Mouse (Mus musculus) forebrain, embryonic 10.5 days (tissue): ENCODE measurements around the gene Prom2. TPM values are rescaled to one million over a fixed set of nuclear protein-coding genes. Genes with fewer than 3 reads are reported as not detected.

Experiments used
- DNase-seq: peaks from one replicate; pipeline ENCODE4 v3.0.0-alpha.2; 2017; ENCODE audit warnings: low spot score; ENCODE audit errors: extremely low spot score
- H3K27ac ChIP-seq: fragments of 300-500 bp; sonication (generic); 2 replicates; pipeline ENCODE4 v1.5.1; 2016; ENCODE audit warnings: mild to moderate bottlenecking
- H3K27me3 ChIP-seq: fragments of 300-500 bp; sonication (generic); 2 replicates; pipeline ENCODE4 v1.6.1; 2016; ENCODE audit warnings: mild to moderate bottlenecking; ENCODE audit not compliant: poor library complexity, severe bottlenecking
- H3K36me3 ChIP-seq: fragments of 300-500 bp; sonication (generic); replicated peaks from 2 replicates; pipeline ENCODE4 v1.6.1; 2016; ENCODE audit warnings: mild to moderate bottlenecking, moderate library complexity
- H3K4me1 ChIP-seq: fragments of 300-500 bp; sonication (generic); 2 replicates; pipeline ENCODE4 v1.6.1; 2016
- H3K4me3 ChIP-seq: fragments of 300-500 bp; sonication (generic); 2 replicates; pipeline ENCODE4 v1.5.1; 2016; ENCODE audit warnings: mild to moderate bottlenecking, moderate library complexity
- H3K9me3 ChIP-seq: fragments of 300-500 bp; sonication (generic); 2 replicates; pipeline ENCODE4 v1.6.1; 2016; ENCODE audit warnings: mild to moderate bottlenecking, moderate library complexity
- WGBS: fragments of 180-500 bp; shearing (Covaris S2); methylation state at CpG from one replicate; pipeline ENCODE4 v1.1.7; 2016; 5-methylcytosine and 5-hydroxymethylcytosine counted together
- polyA plus RNA-seq: library from polyadenylated mRNA; unstranded; fragments of >200 nt; fragmentation: Nextera tagmentation; extraction: Ambion mirVana; gene quantifications from 2 replicates; pipeline ENCODE4 v1.2.1, GENCODE M21; 2016

The Prom2 gene
- polyA plus RNA-seq, 1 experiment from 2014 or later: 1.0 TPM

GRCm38 (mm10) chr2:127548342-127549074 lies 7.2 kb upstream of the Prom2 start:
- no peak overlapping the region for H3K27ac ChIP-seq

DNA sequence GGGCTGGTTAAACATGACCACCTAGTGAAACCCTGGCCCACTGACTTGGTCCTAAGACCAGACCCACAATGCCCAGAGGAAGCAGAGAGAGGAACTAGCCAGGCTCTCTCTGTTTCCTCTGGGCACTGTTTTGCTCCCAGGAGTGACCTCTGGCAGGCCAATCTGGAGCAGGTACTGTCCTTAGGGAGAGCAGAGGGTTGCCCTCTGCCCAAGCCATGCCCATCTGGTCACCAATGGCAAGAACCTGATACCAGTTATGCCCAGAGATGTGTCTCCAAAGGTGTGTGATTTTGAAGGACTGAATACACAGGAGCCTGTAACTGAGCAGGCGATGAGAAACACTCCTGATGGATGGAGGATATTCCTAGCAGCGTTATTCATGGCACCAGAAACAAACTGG lies 430 bp upstream of the Prom2 start:
- DNase-seq: no peak
- no peaks in the 10 kb centered on the region for H3K36me3 ChIP-seq
- H3K4me3 ChIP-seq: no peak overlapping the region
- 89% methylated on average over 2 of the region's 2 CpGs for WGBS
- peaks cover 14% of the 10 kb centered on the region for H3K4me1 ChIP-seq
- no peak overlapping the region for H3K27ac ChIP-seq
- H3K9me3 ChIP-seq: no peaks in the 10 kb centered on the region
- H3K27me3 ChIP-seq: peaks cover 65% of the 10 kb centered on the region

More at GRCm38 (mm10) chr2:127548342-127549074, 7.2 kb upstream of the Prom2 start:
- Histone ChIP-seq H3K36me3 (no peaks in the 10 kb centered on the region), H3K9me3 (no peaks in the 10 kb centered on the region), H3K4me1 (peaks cover 3% of the 10 kb centered on the region; the same call in 1 of the 2 replicates), H3K4me3 (no peak overlapping the region), H3K27me3 (peaks cover 2% of the 10 kb centered on the region)
- no peak for DNase-seq
- 76% methylated on average over 5 of the region's 5 CpGs for WGBS

- no peak for DNase-seq
- Histone ChIP-seq H3K27ac (no peak overlapping the region), H3K9me3 (no peaks in the 10 kb centered on the region), H3K36me3 (no peaks in the 10 kb centered on the region), H3K27me3 (peaks cover 69% of the 10 kb centered on the region), H3K4me3 (no peak overlapping the region), H3K4me1 (peaks cover 14% of the 10 kb centered on the region)
- 29% methylated on average over 4 of the region's 4 CpGs for WGBS
These were observed 1.8 kb downstream of the Prom2 start for GRCm38 (mm10) chr2:127539494-127539893.

GRCm38 (mm10) chr2:127537548-127537947 lies 3.7 kb downstream of the Prom2 start:
- H3K36me3 ChIP-seq: no peaks in the 10 kb centered on the region
- H3K4me3 ChIP-seq: no peak overlapping the region
- no peak overlapping the region for H3K27ac ChIP-seq
- H3K9me3 ChIP-seq: no peaks in the 10 kb centered on the region
- WGBS: 62% methylated on average over 3 of the region's 3 CpGs
- peaks cover 57% of the 10 kb centered on the region for H3K27me3 ChIP-seq
- peaks cover 14% of the 10 kb centered on the region for H3K4me1 ChIP-seq
- DNase-seq: no peak

- Histone ChIP-seq H3K27me3 (peaks cover 41% of the 10 kb centered on the region), H3K9me3 (no peaks in the 10 kb centered on the region), H3K4me1 (0 out of 2 replicates have a peak, but pooled peaks cover 2% of the 10 kb centered on the region), H3K4me3 (no peak overlapping the region), H3K36me3 (no peaks in the 10 kb centered on the region), H3K27ac (no peak overlapping the region)
- no peak for DNase-seq
- WGBS: 80% methylated on average over 9 of the region's 9 CpGs
These were observed 5.9 kb downstream of the Prom2 start for GRCm38 (mm10) chr2:127535363-127535762.

DNA sequence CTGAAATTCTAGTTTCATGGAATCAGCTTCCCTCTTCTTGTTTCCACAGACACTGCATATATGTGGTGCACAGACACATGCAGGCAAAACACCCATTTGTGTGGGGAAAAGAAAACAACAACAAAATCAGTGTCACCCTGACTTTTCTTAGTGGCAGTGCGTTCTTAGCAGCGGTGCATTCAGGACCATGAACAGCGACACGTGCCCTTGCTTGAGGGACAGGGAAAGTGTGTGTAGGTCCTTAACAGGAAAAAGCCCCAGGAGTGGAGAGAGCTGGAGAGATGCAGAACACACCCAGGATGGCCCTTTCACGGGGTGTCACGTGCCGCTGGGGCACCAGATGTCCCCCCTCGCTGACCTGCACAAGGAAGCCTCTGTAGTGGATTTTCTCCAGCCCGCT lies 8.9 kb downstream of the Prom2 start:
- 18% methylated on average over 9 of the region's 9 CpGs for WGBS
- no peak overlapping the region for H3K4me3 ChIP-seq
- H3K4me1 ChIP-seq: no peaks in the 10 kb centered on the region
- H3K36me3 ChIP-seq: no peaks in the 10 kb centered on the region
- H3K27me3 ChIP-seq: peaks cover 14% of the 10 kb centered on the region
- no peaks in the 10 kb centered on the region for H3K9me3 ChIP-seq
- peak; percentile 26 for DNase-seq
- no peak overlapping the region for H3K27ac ChIP-seq

GRCm38 (mm10) chr2:127531592-127531991 lies 9.7 kb downstream of the Prom2 start:
- peaks cover 9% of the 10 kb centered on the region for H3K27me3 ChIP-seq
- no peaks in the 10 kb centered on the region for H3K36me3 ChIP-seq
- H3K4me3 ChIP-seq: no peak overlapping the region
- H3K4me1 ChIP-seq: no peaks in the 10 kb centered on the region
- DNase-seq: no peak
- H3K27ac ChIP-seq: no peak overlapping the region
- 73% methylated on average over 2 of the region's 2 CpGs for WGBS
- no peaks in the 10 kb centered on the region for H3K9me3 ChIP-seq

DNA sequence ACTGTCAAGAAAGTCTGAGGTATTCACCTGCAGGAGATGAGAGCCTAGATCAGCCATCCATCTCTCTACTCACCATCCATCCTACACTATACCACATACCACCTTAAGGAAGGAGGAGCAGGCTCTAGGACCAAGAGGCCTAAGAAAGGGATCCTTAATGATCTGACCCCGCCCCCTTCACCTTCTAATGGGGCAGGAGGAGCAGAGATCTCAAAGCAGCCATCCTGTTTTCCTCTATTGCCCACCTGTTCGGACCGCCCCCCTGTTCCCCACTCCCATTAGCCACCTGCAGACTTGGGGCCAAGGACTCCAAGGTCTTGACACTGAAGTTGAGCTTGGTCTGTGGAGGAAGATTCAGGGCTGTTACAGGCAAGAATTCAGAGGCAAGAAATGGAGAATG lies 10.8 kb downstream of the Prom2 start:
- Histone ChIP-seq H3K27me3 (peaks cover 5% of the 10 kb centered on the region; the same call in 1 of the 2 replicates), H3K27ac (no peak overlapping the region), H3K4me3 (no peak overlapping the region), H3K9me3 (no peaks in the 10 kb centered on the region), H3K4me1 (no peaks in the 10 kb centered on the region), H3K36me3 (no peaks in the 10 kb centered on the region)
- no peak for DNase-seq
- 71% methylated on average over 3 of the region's 3 CpGs for WGBS

DNA sequence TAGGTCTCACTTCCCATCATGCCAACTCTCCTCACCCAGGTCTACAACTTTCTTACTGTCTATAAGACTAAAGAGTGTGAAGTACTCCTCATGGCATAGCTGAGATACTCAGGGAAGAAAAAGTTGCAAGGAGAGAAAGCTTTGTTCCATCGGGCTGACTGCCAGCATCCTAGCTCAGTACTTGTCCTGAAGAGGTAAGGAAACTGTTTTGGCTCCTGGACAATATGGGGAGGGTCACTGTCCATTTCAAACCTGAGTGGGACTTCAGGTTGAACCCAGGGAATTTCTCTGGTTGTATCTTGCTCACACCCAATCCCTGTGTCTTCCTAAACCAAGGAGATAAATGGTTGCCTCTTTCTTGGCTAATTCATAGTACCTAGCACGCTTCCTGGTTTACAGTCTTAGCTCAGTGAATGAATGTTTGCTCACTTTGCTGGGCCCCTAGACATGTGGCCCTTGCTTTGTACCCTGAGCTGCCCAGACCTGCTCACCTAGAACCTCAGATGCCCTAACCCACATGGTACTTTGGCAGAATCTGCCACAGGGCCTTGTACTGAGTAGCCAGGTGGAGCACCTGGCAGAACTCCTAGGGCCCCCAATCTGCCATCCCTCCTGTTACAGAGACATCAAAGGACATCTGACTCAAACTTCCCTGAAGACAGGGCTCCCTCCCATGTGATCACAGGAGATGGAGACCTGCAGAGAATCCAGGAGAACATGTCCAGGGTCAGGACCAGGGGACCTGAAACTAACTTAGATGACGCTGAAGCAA lies 16.1 kb downstream of the Prom2 start:
- Histone ChIP-seq H3K27me3 (peaks cover 12% of the 10 kb centered on the region; the same call in 1 of the 2 replicates), H3K9me3 (no peaks in the 10 kb centered on the region), H3K4me1 (peaks cover 37% of the 10 kb centered on the region), H3K36me3 (no peaks in the 10 kb centered on the region), H3K27ac (no peak overlapping the region), H3K4me3 (no peak overlapping the region)
- 87% methylated on average over 3 of the region's 3 CpGs for WGBS
- no peak for DNase-seq

GRCm38 (mm10) chr2:127523950-127524729 lies 17.1 kb downstream of the Prom2 start:
- no peak for DNase-seq
- peaks cover 14% of the 10 kb centered on the region; the same call in 1 of the 2 replicates for H3K27me3 ChIP-seq
- H3K9me3 ChIP-seq: no peaks in the 10 kb centered on the region
- H3K36me3 ChIP-seq: no peaks in the 10 kb centered on the region
- H3K4me1 ChIP-seq: peaks cover 48% of the 10 kb centered on the region
- WGBS: 69% methylated on average over 7 of the region's 7 CpGs
- no peak overlapping the region for H3K4me3 ChIP-seq
- 0 out of 2 replicates have a peak overlapping the region, but pooled peaks have one; percentile 83 for H3K27ac ChIP-seq

DNA sequence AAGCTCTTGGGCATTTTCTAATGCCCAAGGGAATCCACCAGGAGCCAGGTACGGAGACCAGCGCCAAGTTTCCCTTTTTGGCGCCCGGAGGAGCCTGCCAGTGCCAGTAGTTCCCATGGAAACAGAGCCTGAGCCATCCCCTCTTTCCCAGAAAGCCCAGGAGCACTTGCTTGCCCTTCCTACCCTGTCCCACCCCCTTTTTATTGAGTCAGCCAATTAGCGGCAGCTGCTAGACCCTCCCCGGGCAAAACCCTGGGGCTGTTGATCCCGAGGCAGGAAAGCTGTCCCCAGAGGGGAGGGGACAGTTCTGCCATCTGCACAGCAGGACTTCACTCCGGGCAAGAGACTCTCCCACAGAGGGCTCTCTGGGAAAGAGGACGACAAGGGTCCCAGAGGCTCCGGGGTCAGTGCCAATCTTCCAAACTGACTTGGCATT lies 19.2 kb downstream of the Prom2 start, which contains the start of gene Kcnip3:
Gene Kcnip3 (minus strand): TSS at position 89 of the 436 bp plus-strand sequence.
- Histone ChIP-seq H3K9me3 (no peaks in the 10 kb centered on the region), H3K36me3 (no peaks in the 10 kb centered on the region), H3K27ac (peak within 1 kb of the TSS; percentile 83), H3K27me3 (peaks cover 14% of the 10 kb centered on the region; the same call in 1 of the 2 replicates), H3K4me3 (peak within 1 kb of the TSS; percentile 55), H3K4me1 (peaks cover 59% of the 10 kb centered on the region)
- WGBS: 2% methylated on average over 10 of the region's 10 CpGs
- peak; percentile 57 for DNase-seq
